Mouse (Mus musculus) neutrophil, adult 65 days (primary cell): Measurements from ENCODE around the gene Tex13c1. TPM values are rescaled to one million over a fixed set of nuclear protein-coding genes. Genes with fewer than 3 reads are reported as not detected.

Source experiments
- total RNA-seq: library from RNA; stranded (reverse); gene quantifications from 2 replicates; pipeline ENCODE4 v1.2.4, GENCODE M21; 2023

Gene Tex13c1
- not detected in 2 replicates for total RNA-seq

GRCm38 (mm10) chrX:43590860-43591259 is at the start of gene Tex13c1:
Gene Tex13c1, plus strand, starts transcription at chrX:43591160.

Other genes starting within 250 kb of the Tex13c1 start
- not detected in 2 replicates for gene Tenm1, start 162.0 kb upstream of the Tex13c1 start, total RNA-seq